Mouse (Mus musculus): ENCODE results near the gene Thap4.

- TF ChIP-seq POLR2A (IDR thresholded peaks at IDR 0.05; ENCODE audit: extremely low read depth, insufficient read depth, low read length) (no peak), CTCF (IDR thresholded peaks at IDR 0.05; ENCODE audit: low read depth, low read length) (no peak)
Measured at GRCm38 (mm10) chr1:93746179-93746578, 8.5 kb downstream of the Thap4 start.
